Mouse (Mus musculus) spleen, adult 12 weeks (tissue): ENCODE results near the gene Epb41l3.

ENCODE experiments used
- DNase-seq: peaks from one replicate; pipeline ENCODE4 v3.0.0; 2022; ENCODE audit warnings: low spot score

Gene Epb41l3

GRCm38 (mm10) chr17:69192863-69193493 lies 117.5 kb downstream of the Epb41l3 start:
- no peak for DNase-seq

- no peak for DNase-seq
These were observed 119.1 kb downstream of the Epb41l3 start for GRCm38 (mm10) chr17:69194599-69194998.

GRCm38 (mm10) chr17:69195758-69196157 lies 120.3 kb downstream of the Epb41l3 start:
- DNase-seq: no peak

- DNase-seq: no peak
These were observed 121.2 kb downstream of the Epb41l3 start for GRCm38 (mm10) chr17:69196656-69197055.

GRCm38 (mm10) chr17:69198805-69199204 lies 123.3 kb downstream of the Epb41l3 start:
- DNase-seq: no peak

GRCm38 (mm10) chr17:69199827-69200226 lies 124.3 kb downstream of the Epb41l3 start:
- no peak for DNase-seq

- no peak for DNase-seq
These were observed 125.5 kb downstream of the Epb41l3 start for GRCm38 (mm10) chr17:69200936-69201335.

GRCm38 (mm10) chr17:69205282-69205999 lies 130.0 kb downstream of the Epb41l3 start:
- no peak for DNase-seq

- no peak for DNase-seq
These were observed 132.3 kb downstream of the Epb41l3 start for GRCm38 (mm10) chr17:69207562-69208312.

- no peak for DNase-seq
These were observed 135.6 kb downstream of the Epb41l3 start for GRCm38 (mm10) chr17:69211065-69211464.

- no peak for DNase-seq
These were observed 140.6 kb downstream of the Epb41l3 start for GRCm38 (mm10) chr17:69216120-69216519.

- DNase-seq: no peak
These were observed 145.4 kb downstream of the Epb41l3 start for GRCm38 (mm10) chr17:69220849-69221248.

GRCm38 (mm10) chr17:69221377-69221776 lies 145.9 kb downstream of the Epb41l3 start:
- DNase-seq: no peak

- no peak for DNase-seq
These were observed 146.6 kb downstream of the Epb41l3 start for GRCm38 (mm10) chr17:69221966-69222692.

GRCm38 (mm10) chr17:69225996-69226395 lies 150.5 kb downstream of the Epb41l3 start:
- DNase-seq: no peak

GRCm38 (mm10) chr17:69227426-69228014 lies 152.0 kb downstream of the Epb41l3 start:
- no peak for DNase-seq

- DNase-seq: no peak
These were observed 154.0 kb downstream of the Epb41l3 start for GRCm38 (mm10) chr17:69229451-69229850.

GRCm38 (mm10) chr17:69230131-69230621 lies 154.7 kb downstream of the Epb41l3 start:
- no peak for DNase-seq

GRCm38 (mm10) chr17:69231360-69231759 lies 155.9 kb downstream of the Epb41l3 start:
- no peak for DNase-seq

- no peak for DNase-seq
These were observed 161.7 kb downstream of the Epb41l3 start for GRCm38 (mm10) chr17:69237172-69237571.

- no peak for DNase-seq
These were observed 163.4 kb downstream of the Epb41l3 start for GRCm38 (mm10) chr17:69238810-69239373.
